Mouse (Mus musculus): ENCODE data around the gene Zmynd10.
A peak's percentile ranks its signal among the peaks of the same experiment; 100 is the strongest.

Zmynd10 gene

DNA sequence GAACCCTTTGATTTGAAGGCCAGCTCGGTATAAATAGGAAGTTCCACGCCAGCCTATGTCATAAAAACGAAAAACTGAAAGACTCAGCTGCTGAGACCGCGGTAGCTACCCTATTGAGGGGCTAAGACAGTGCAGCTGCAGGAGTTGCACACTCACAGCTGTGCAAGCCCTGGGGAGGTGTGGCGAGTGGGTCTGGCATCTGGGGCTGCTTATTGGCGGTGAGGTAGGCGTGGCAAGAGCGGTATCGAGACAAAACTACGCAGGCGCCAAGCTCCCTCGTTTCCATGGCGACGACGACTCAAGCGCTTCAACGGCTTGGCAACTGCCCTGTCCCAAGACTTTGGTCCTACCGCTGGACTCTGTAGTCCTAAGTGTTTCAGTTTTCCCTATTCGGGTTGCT is at the start of gene Zmynd10:
Zmynd10 (plus strand) TSS at position 273 of the 400 bp plus-strand sequence.
- peak; percentile 89 for DNase-seq (ENCODE audit: low spot score)

DNA sequence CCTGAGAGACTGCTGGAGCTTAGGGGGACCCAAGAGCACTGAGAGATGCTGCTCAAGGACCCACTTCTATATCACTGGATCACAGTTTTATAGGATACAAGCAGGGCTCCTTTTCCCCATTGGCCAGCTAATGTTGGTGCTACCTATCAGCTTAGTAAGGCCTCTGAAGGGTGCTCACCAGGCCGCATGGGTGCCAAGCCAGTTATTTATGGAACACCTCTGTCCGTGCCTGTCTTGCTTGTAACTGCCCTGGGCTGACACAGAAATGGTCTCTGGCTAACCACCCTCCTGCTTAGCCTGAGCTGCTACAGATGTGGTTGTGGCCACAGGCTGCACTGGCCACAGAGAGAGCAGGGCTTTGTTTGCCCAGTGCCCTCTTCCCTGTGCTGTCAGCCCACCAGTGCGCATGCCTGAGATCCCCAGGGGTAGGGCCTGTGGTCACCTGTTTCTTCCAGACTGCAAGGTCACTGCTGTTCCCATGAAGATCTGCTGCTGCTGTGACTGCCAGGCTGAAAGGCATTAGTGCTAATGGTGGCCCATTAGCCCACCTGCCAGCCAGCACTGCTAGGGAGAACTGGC is 46.3 kb upstream of the Zmynd10 start:
- DNase-seq (ENCODE audit: low spot score), result no peak

- DNase-seq (ENCODE audit: low spot score), result no peak
Observed at GRCm38 (mm10) chr9:107502131-107502846, 44.8 kb upstream of the Zmynd10 start.

GRCm38 (mm10) chr9:107504662-107505537 is 42.2 kb upstream of the Zmynd10 start:
- DNase-seq (ENCODE audit: low spot score), result no peak

GRCm38 (mm10) chr9:107508266-107508665 is 38.8 kb upstream of the Zmynd10 start:
- DNase-seq (ENCODE audit: low spot score), result no peak

- no peak for DNase-seq (ENCODE audit: low spot score)
Observed at GRCm38 (mm10) chr9:107510384-107511100, 36.6 kb upstream of the Zmynd10 start.

DNA sequence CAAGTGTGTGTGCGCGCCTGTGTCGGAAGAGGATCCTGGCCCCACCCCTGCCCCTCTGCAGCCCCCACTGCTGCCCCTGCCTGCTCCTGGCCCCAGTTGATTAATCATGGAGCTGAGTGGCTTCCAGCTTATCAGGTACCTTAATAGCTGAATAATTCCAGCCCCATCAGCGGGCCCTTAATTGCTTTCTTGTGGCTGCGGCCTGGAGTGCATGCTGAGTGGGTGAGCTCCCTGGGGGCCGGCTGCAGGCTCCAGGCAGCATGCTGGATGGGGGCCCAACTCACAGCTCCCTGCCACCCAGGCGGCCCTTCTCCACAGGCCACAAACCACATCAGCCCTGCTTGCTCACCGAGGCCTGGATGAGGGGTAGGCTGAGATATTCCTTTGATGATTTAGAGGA is 35.7 kb upstream of the Zmynd10 start:
- no peak for DNase-seq (ENCODE audit: low spot score)

GRCm38 (mm10) chr9:107512326-107512725 is 34.8 kb upstream of the Zmynd10 start:
- no peak for DNase-seq (ENCODE audit: low spot score)

GRCm38 (mm10) chr9:107514303-107514955 is 32.7 kb upstream of the Zmynd10 start:
- DNase-seq (ENCODE audit: low spot score), result peak; percentile 58

DNA sequence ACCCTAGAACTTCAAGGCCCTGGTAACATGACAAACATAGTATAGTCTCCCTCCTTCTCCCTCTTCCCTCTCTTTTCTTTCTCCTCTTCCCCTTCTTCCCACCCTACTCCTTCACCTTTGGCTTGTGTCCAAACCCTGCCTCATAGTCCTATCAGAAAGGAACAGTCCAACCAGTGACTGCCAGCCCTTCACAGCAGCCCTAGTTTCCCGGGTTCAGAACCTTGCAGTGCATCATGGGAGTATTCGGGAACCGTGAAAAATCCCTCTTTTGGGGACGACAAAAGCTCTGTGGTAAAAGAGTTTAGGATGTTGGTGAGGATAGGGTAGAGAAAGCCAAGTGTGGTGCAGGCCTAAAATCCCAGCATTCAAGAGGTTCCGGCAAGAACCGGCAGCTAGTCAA is 26.8 kb upstream of the Zmynd10 start:
- DNase-seq (ENCODE audit: low spot score), result no peak

DNA sequence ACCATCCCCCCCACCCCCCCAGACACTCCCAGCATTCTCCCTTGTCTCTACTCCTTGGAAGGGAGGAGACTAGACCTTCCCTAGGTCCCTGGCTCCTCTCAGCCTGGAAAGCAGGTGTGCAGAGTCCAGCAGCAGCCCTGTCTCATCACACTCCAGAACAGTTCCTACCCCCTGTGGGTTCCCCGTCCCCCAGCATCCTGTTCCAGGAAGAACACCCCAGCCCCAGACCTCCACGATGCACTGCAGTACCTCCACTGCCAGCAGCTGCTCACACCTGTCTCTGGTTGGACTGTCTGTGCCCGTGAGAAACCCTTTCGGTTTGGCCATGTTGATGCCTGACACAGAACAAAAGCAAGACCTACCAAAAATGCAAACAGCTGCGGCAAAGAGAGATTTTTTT is 25.9 kb upstream of the Zmynd10 start:
- DNase-seq (ENCODE audit: low spot score), result no peak

DNA sequence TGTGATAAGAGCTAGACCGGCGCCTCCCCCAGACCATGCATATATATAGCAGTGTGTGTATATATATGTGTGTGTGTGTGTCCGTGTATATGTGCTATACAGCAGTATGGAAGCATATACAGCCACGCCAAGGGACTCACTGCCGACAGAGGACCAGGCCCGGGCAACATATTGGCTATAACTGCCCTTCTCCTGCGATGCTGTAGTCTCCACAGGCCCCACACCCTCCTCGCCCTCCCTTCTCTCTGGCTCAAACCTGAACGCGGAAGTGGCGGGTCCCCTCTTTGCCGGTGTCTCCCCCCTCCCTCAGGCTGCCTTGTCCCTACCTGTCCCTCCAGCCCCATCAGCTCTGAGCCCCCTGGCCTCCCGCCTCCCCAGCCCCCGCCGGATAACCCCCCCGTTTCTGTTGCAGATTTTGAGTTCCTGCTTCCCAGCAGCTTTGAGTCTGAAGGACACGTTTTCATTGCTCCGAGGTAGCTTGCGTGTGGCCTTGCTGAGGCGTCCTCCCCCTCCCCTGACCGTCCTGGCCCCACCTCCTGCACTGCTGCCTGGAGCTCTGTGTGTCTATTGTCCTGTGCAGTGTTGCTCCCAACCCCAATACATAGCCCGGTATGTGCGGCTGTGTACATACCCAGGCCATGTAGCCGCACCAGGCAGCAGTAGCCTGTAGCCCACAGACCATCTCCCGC is 25.2 kb upstream of the Zmynd10 start:
- peak; percentile 68 for DNase-seq (ENCODE audit: low spot score)

GRCm38 (mm10) chr9:107522400-107522711 is 24.7 kb upstream of the Zmynd10 start:
- DNase-seq (ENCODE audit: low spot score), result no peak

GRCm38 (mm10) chr9:107526198-107527026 is 20.7 kb upstream of the Zmynd10 start:
- peak; percentile 70 for DNase-seq (ENCODE audit: low spot score)

GRCm38 (mm10) chr9:107533791-107534407 is 13.2 kb upstream of the Zmynd10 start, which contains the start of gene Tmem115:
Gene Tmem115 (plus strand): TSS chr9:107533945.
- DNase-seq (ENCODE audit: low spot score), result peak; percentile 96

GRCm38 (mm10) chr9:107534408-107535202 is 12.5 kb upstream of the Zmynd10 start:
- no peak for DNase-seq (ENCODE audit: low spot score)

DNA sequence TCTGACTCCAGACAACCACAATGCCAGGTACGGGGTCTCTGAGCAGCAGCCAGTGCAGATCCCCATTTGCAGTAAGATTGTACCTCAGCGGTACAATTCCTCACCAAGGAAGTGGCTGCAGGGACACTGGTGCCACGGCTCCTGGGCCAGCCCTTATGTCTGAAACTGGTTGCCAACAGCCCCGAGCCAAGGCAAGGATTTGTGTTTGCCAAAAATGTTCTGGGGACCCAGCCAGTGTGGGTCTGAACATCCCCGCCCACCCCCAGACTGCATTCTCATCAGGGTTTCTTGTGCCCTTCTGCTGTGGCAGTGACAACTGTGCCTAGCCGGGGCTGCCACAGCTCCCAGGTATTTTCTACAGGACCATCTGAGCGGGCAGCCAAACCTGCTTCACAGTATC is 8.9 kb upstream of the Zmynd10 start:
- no peak for DNase-seq (ENCODE audit: low spot score)

DNA sequence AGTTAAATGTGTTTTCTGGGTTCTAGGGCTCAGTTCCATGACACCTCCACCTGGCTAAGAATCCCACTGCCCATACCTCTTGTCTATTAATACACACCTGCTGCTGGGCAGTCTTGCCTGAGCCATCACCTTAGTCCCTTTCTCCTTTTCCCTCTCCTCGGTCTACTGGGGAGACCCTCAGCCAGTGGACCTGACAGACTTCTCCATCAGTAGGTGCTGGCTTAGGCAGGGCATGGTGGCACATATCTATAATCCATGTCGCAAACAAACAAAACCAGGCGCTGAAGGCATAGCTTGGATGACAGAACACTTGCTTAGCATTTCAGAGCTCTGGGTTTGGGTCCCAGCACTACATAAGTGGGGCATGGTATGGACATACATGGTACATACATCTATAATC is 8.4 kb upstream of the Zmynd10 start:
- DNase-seq (ENCODE audit: low spot score), result no peak

- no peak for DNase-seq (ENCODE audit: low spot score)
Observed at GRCm38 (mm10) chr9:107539940-107540339, 7.2 kb upstream of the Zmynd10 start.
